Mouse (Mus musculus): ENCODE data around the gene Slc35f1. TPM values are rescaled to one million over a fixed set of nuclear protein-coding genes. Genes with fewer than 3 reads are reported as not detected.
"Not testable (repeated sequence)": the region's sequence is repeated elsewhere in the genome, so short reads cannot be mapped to it uniquely, and the experiment has no call there.

Slc35f1 gene
- polyA plus RNA-seq, 1 experiment from 2014 or later = 4.6 TPM

DNA sequence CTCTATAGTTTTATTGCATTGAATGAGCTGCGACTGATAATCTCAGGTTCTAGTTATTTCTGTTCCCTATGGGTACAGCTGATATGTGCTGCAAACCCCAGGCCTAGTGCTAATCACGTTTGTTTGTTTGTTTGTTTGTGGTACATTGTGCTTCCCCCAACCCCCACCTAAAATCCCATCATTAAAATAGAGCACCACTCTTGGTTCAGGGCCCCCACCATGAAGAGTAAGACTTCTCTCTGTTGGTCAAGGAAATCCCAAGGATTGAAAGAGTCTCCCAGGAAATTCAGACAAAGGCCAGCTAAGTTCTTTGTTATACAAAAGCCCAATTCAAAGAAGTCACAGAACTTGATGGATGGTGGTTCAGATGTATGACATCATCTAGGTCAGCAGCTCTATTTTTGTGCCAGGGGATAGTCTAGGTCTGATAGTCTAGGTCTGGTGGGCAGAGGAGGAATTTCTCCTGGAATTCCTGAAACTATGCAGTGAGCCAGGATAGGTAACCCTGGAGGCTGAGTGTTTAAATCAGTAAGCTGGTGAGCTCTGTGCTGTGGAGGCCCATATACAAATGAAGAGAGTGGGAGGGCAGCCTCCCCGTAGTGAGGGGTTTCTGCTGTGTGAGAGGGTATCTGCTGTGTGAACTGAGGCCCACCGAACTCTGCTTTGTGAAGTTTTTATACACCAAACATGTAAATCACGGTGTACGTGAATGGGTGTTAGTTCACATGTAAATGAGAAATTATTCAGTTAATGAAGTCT lies 187.1 kb downstream of the Slc35f1 start:
- no peaks in the 10 kb centered on the region for H3K4me1 ChIP-seq
- H3K9me3 ChIP-seq = no peaks in the 10 kb centered on the region
- 53% methylated on average over 6 of the region's 6 CpGs for WGBS
- no peak overlapping the region for H3K4me2 ChIP-seq (replicated peaks)
- H3K9ac ChIP-seq = no peak overlapping the region
- H3K27me3 ChIP-seq = no peaks in the 10 kb centered on the region
- no peak for ATAC-seq (ENCODE audit: low FRiP score, low read depth)
- H3K36me3 ChIP-seq = no peaks in the 10 kb centered on the region
- H3K27ac ChIP-seq = no peak overlapping the region
- no peak overlapping the region for H3K4me3 ChIP-seq

DNA sequence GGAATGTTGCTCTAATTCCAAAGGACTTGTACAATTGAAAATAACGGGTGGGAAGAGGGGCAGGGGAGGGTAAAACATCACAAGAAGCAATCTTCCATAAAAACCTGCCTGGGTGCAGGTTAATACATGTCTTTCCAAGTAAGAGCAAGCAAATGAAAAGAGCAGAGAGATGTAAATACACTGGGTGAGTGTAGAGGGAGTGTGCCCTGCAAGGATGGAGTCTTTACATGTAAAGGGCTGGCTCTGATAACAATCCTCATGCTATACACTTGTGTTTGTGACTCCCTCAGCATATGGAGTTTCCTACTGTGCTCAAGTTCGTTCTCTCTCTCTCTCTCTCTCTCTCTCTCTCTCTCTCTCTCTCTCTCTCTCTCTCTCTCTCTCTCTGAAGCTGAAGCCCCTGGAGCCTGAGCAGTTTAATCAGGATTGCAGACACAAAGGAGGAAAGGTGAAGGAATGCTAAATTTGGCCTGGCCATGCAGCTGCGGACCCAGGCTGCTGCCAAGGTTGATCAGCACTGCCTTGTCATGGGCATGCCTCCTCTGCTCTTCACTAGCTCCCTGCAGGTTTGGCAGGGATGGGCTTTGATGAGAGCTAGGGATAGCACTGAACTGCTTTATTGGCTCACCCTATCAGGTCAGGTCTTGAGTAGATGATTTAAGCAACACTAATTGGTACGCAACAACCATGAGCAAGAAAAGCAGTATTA lies 187.9 kb downstream of the Slc35f1 start:
- Histone ChIP-seq H3K27me3 (no peaks in the 10 kb centered on the region), H3K4me2 (replicated peaks) (no peak overlapping the region), H3K27ac (no peak overlapping the region), H3K36me3 (no peaks in the 10 kb centered on the region), H3K4me1 (no peaks in the 10 kb centered on the region), H3K9me3 (no peaks in the 10 kb centered on the region), H3K9ac (no peak overlapping the region), H3K4me3 (no peak overlapping the region)
- 59% methylated on average over 4 of the region's 4 CpGs for WGBS
- no peak for ATAC-seq (ENCODE audit: low FRiP score, low read depth)

DNA sequence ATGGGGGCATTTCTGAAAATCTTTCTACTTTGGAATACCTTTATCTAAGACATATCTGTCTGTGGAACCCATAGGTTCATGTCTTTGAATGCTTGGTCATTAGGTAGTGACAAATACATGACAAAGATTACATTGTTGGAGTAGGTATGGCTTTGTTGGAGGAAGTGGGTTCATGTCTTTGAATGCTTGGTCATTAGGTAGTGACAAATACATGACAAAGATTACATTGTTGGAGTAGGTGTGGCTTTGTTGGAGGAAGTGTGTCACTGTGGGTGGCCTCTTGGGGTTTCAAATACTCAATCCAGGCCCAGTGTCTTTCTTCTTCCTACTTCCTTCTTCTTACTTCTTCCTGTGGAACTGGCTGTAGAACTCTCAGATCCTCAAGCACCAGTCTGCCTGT lies 206.4 kb downstream of the Slc35f1 start:
- not testable (repeated sequence) for H3K27me3 ChIP-seq; H3K36me3 ChIP-seq; H3K4me2 ChIP-seq (replicated peaks); H3K27ac ChIP-seq; H3K4me3 ChIP-seq; ATAC-seq (ENCODE audit: low FRiP score, low read depth); H3K4me1 ChIP-seq; H3K9ac ChIP-seq; H3K9me3 ChIP-seq

DNA sequence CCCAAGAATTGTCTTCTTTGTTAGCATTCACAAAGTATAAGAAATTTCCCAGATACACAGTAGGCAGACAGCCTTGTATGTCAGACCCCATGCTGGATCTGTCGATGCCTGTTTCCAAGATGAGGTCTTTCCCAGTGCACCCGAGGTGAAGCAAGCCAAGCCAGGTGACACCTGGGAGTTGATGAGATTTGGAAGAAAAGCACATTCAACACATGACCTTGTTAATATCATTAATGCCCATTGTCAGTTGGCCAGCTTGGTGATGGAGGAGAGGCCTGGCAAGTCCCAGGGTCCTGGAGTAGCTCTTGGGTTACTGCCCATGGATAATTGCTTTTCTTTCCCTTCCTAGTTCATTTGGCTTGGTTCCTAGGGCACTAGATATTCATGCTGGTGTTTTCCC lies 214.6 kb downstream of the Slc35f1 start:
- H3K27me3 ChIP-seq = no peaks in the 10 kb centered on the region
- no peaks in the 10 kb centered on the region for H3K9me3 ChIP-seq
- WGBS = 77% methylated on average over 2 of the region's 2 CpGs
- no peaks in the 10 kb centered on the region for H3K4me1 ChIP-seq
- no peak overlapping the region for H3K4me2 ChIP-seq (replicated peaks)
- no peak overlapping the region for H3K27ac ChIP-seq
- no peak overlapping the region for H3K9ac ChIP-seq
- H3K36me3 ChIP-seq = no peaks in the 10 kb centered on the region
- ATAC-seq (ENCODE audit: low FRiP score, low read depth) = no peak
- H3K4me3 ChIP-seq = no peak overlapping the region

DNA sequence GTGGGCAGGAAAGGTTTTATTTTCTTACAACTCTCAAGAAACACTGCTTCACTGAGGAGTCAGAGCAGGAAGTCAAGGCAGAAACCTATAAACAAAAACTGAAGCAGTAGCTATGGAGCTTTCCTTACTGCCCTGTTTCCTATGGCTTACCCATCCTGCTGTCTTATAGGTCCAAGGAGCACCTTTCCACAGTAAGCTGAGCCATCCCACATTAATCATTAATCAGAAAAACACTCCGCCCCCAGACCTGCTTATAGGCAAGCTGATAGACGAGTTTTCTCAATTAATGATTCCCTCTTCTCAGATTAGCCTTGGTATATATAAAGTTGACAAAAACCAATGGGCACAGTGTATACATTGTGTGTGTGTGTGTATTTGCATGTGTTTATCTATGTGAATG lies 221.4 kb downstream of the Slc35f1 start:
- no peaks in the 10 kb centered on the region for H3K4me1 ChIP-seq
- no peak for ATAC-seq (ENCODE audit: low FRiP score, low read depth)
- WGBS = 80% methylated on average over 2 of the region's 2 CpGs
- no peak overlapping the region for H3K9ac ChIP-seq
- H3K4me3 ChIP-seq = no peak overlapping the region
- H3K4me2 ChIP-seq (replicated peaks) = no peak overlapping the region
- no peak overlapping the region for H3K27ac ChIP-seq
- H3K27me3 ChIP-seq = no peaks in the 10 kb centered on the region
- H3K36me3 ChIP-seq = no peaks in the 10 kb centered on the region
- H3K9me3 ChIP-seq = no peaks in the 10 kb centered on the region

DNA sequence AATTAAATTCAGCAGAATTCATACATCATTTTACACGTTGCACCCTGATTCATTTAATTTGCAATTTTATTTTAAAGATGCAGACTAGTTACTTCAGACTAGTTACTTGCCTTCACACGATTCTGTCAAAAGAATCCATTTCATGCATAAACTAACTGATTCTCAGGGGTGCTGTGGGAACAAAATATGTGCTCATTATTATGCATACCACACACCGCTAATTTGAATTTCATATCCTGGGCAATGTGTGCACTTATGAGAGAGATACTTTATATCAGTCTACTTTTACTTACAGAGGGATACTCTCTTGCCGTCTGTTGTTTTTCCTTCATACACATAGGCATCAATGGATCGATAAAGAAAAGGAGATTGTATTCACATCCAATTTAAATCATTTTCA lies 228.4 kb downstream of the Slc35f1 start:
- Histone ChIP-seq H3K27ac (no peak overlapping the region), H3K4me3 (no peak overlapping the region), H3K27me3 (no peaks in the 10 kb centered on the region), H3K9me3 (no peaks in the 10 kb centered on the region), H3K4me1 (no peaks in the 10 kb centered on the region), H3K9ac (no peak overlapping the region), H3K36me3 (no peaks in the 10 kb centered on the region), H3K4me2 (replicated peaks) (no peak overlapping the region)
- ATAC-seq (ENCODE audit: low FRiP score, low read depth) = no peak
- WGBS = 71% methylated on average over 5 of the region's 5 CpGs

DNA sequence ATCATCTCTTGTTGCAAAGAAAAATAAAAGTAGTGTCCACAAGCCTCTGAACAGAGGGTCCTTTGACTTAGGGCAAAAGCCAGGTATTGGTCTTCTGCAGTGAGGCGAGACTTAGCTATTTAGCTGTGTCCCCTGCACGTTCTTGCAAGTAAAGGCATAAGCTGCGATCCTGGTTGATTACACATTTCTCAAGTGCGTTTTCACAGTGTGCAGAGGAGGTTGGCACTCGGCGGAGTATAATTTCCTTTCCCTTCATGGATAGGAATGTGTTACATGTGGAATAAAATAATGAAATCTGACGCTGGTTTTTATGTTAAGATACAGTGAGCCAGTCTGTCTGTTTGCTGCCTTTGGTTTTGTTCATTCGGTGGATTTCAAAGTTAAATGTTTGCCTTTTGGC lies 232.8 kb downstream of the Slc35f1 start:
- Histone ChIP-seq H3K27me3 (no peaks in the 10 kb centered on the region), H3K4me1 (no peaks in the 10 kb centered on the region), H3K9ac (no peak overlapping the region), H3K27ac (no peak overlapping the region), H3K36me3 (no peaks in the 10 kb centered on the region), H3K4me2 (replicated peaks) (no peak overlapping the region), H3K9me3 (no peaks in the 10 kb centered on the region), H3K4me3 (no peak overlapping the region)
- no peak; the same call in 1 of the 2 replicates for ATAC-seq (ENCODE audit: low FRiP score, low read depth)
- 57% methylated on average over 8 of the region's 8 CpGs for WGBS

DNA sequence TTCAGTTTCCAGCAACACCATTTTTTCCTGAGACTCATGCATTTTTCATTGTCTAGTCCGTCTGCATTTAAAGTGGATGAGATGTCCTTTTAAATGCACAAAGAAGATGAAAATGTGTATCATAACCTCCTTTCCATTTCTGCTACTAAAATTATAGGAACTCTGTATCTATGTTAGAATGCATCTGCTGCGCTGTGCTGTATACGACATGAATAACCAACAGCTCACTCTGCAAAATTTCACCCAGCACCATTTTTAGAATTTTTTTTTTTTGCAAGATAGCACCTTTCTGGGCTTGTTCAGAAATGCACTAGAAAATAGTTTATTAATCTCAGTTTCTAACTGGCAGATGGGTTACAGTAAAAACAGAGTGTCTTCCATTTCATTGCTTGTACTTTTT lies 236.0 kb downstream of the Slc35f1 start:
- 86% methylated on average over 3 of the region's 3 CpGs for WGBS
- Histone ChIP-seq H3K36me3 (no peaks in the 10 kb centered on the region), H3K4me3 (no peak overlapping the region), H3K4me2 (replicated peaks) (no peak overlapping the region), H3K27ac (no peak overlapping the region), H3K9me3 (no peaks in the 10 kb centered on the region), H3K9ac (no peak overlapping the region), H3K27me3 (no peaks in the 10 kb centered on the region), H3K4me1 (no peaks in the 10 kb centered on the region)
- ATAC-seq (ENCODE audit: low FRiP score, low read depth) = no peak

DNA sequence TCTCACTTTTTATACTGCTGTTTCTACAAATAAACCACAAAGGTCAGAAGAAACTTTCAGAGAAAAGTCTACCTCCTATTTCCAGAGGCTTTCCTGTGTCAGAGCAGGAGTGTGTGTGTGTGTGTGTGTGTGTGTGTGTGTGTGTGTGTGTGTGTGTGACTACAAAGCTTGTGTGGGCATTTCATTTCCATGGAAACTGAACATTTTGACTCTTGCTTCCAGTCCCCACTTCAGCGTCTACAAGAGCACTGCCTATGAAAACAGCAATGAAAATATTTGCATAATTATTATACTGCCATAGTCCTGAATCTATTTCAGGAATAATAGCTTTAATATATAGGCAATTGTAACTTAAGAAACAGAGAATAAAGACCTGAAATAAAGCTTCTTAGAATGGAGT lies 241.8 kb downstream of the Slc35f1 start:
- Histone ChIP-seq H3K27ac (no peak overlapping the region), H3K36me3 (no peaks in the 10 kb centered on the region), H3K4me2 (replicated peaks) (no peak overlapping the region), H3K27me3 (no peaks in the 10 kb centered on the region), H3K9me3 (no peaks in the 10 kb centered on the region), H3K4me3 (no peak overlapping the region), H3K4me1 (no peaks in the 10 kb centered on the region), H3K9ac (no peak overlapping the region)
- no peak for ATAC-seq (ENCODE audit: low FRiP score, low read depth)
- 56% methylated on average over 1 of the region's 1 CpGs for WGBS

DNA sequence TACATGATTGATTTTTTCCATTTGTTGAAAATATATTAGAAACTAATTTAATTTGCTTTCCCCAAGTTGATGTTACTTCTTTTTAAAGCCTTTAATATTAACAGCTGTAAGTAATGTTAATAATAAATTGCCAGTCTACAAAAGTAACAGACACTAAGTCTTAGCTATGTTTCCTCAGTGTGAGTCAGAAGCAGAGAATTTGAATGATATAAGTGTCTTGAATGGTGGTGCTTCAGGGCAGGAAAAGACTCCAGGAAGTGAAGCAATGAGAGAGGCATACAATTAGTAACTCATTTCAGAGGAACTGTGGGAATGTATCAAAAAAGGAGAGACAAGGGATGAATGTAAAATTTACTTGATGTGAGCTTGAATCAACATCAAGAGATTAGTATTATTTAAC lies 244.3 kb downstream of the Slc35f1 start:
- ATAC-seq (ENCODE audit: low FRiP score, low read depth) = no peak

DNA sequence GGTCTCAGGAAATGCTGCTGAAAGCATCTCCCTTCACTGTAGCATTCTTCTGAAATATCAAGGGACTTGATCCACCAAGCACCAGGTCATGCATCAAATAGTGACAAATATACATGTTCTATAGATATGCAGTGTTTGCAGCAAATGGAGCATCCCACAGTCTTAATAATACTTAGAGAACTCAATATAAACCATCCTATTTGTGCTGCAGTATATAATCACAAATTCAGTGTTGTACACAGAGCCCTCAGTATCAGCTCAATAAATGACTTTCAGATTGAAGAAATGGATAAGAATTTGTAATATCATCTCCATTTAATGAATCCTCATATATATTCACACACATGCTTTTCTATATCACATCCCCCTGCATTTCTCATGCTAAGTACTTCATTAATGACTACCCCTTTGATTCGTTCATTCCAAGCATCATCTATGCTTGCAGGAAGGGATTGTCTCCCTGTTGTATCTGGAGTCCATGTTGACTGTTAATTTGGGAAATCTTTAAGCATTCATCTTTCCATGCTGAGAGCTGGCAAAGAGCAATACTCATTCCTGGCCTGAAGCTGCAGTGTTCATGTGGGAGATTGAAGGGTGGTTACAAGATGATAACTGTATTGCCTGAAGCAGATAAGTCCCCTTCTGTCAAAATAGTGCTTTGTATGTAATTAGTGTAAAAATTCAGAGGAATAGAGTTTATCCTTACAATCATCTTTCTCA lies 249.9 kb downstream of the Slc35f1 start:
- Histone ChIP-seq H3K27me3 (no peaks in the 10 kb centered on the region), H3K9me3 (no peaks in the 10 kb centered on the region)
- WGBS = 77% methylated on average over 1 of the region's 1 CpGs

More for the DNA sequence above, 244.3 kb downstream of the Slc35f1 start:
- Histone ChIP-seq H3K27ac (no peak overlapping the region), H3K9me3 (no peaks in the 10 kb centered on the region), H3K27me3 (no peaks in the 10 kb centered on the region), H3K4me3 (no peak overlapping the region), H3K36me3 (no peaks in the 10 kb centered on the region), H3K4me1 (no peaks in the 10 kb centered on the region), H3K4me2 (replicated peaks) (no peak overlapping the region), H3K9ac (no peak overlapping the region)

DNA sequence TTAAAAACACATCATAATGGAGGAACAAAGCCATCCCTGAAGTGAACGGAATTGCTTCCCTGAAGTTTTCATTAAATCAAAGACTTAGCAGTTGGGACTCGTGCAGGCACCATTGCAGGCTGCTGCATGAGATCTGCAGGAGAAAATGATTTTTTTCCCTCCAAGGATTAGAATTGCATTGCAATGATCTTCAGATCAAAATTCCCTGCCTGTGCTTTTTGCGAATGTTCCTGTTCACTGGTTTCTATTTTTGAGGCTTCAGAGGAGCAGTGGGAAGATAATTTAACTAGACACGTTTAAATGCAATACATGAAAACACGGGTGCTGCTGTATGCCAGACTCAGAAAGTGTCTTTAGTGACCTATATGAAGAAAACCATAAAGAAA lies 250.5 kb downstream of the Slc35f1 start:
- no peak overlapping the region for H3K9ac ChIP-seq
- H3K4me3 ChIP-seq = no peak overlapping the region
- H3K4me1 ChIP-seq = no peaks in the 10 kb centered on the region
- WGBS = 73% methylated on average over 5 of the region's 5 CpGs
- no peaks in the 10 kb centered on the region for H3K36me3 ChIP-seq
- no peak for ATAC-seq (ENCODE audit: low FRiP score, low read depth)
- H3K9me3 ChIP-seq = no peaks in the 10 kb centered on the region
- H3K27ac ChIP-seq = no peak overlapping the region
- no peaks in the 10 kb centered on the region for H3K27me3 ChIP-seq
- H3K4me2 ChIP-seq (replicated peaks) = no peak overlapping the region

More for the DNA sequence above, 249.9 kb downstream of the Slc35f1 start:
- H3K36me3 ChIP-seq = no peaks in the 10 kb centered on the region
- H3K4me1 ChIP-seq = no peaks in the 10 kb centered on the region
- no peak for ATAC-seq (ENCODE audit: low FRiP score, low read depth)
- H3K9ac ChIP-seq = no peak overlapping the region
- no peak overlapping the region for H3K4me2 ChIP-seq (replicated peaks)
- H3K4me3 ChIP-seq = no peak overlapping the region
- H3K27ac ChIP-seq = no peak overlapping the region
